Mouse (Mus musculus) stomach, embryonic 15.5 days (tissue): ENCODE measurements around the gene Sstr2. TPM values are rescaled to one million over a fixed set of nuclear protein-coding genes. Genes with fewer than 3 reads are reported as not detected.

Experiments
- ATAC-seq: fragments of 200-750 bp; cut with Nextera tagmentation; 2 replicates; pipeline ENCODE4 v1.8.0; 2017; ENCODE audit warnings: low read depth, moderate number of reproducible peaks, moderate TSS enrichment; ENCODE audit not compliant: insufficient read depth, low FRiP score
- H3K27ac ChIP-seq: fragments of 300-500 bp; sonication (generic); 2 replicates; pipeline ENCODE4 v1.5.1; 2015; ENCODE audit warnings: mild to moderate bottlenecking, inconsistent platforms
- H3K27me3 ChIP-seq: fragments of 300-500 bp; sonication (generic); replicated peaks from 2 replicates; pipeline ENCODE4 v1.6.1; 2015; ENCODE audit warnings: inconsistent platforms
- H3K36me3 ChIP-seq: fragments of 300-500 bp; sonication (generic); 2 replicates; pipeline ENCODE4 v1.6.1; 2015; ENCODE audit warnings: inconsistent platforms
- H3K4me1 ChIP-seq: fragments of 300-500 bp; sonication (generic); 2 replicates; pipeline ENCODE4 v1.6.1; 2015; ENCODE audit warnings: inconsistent platforms
- H3K4me2 ChIP-seq: fragments of 300-500 bp; sonication (generic); 2 replicates; pipeline ENCODE4 v1.6.1; 2015; ENCODE audit warnings: mild to moderate bottlenecking, inconsistent platforms
- H3K4me3 ChIP-seq: fragments of 300-500 bp; sonication (generic); replicated peaks from 2 replicates; pipeline ENCODE4 v1.5.1; 2015; ENCODE audit warnings: inconsistent platforms
- H3K9ac ChIP-seq: fragments of 300-500 bp; sonication (generic); 2 replicates; pipeline ENCODE4 v1.6.1; 2015; ENCODE audit warnings: inconsistent platforms
- H3K9me3 ChIP-seq: fragments of 300-500 bp; sonication (generic); 2 replicates; pipeline ENCODE4 v1.6.1; 2016; ENCODE audit warnings: inconsistent platforms
- WGBS: fragments of 180-500 bp; shearing (Covaris S2); methylation state at CpG from one replicate; pipeline ENCODE4 v1.1.7; 2015; 5-methylcytosine and 5-hydroxymethylcytosine counted together
- polyA plus RNA-seq: library from polyadenylated mRNA; unstranded; fragments of >200 nt; fragmentation: Nextera tagmentation; extraction: Ambion mirVana; gene quantifications from 2 replicates; pipeline ENCODE4 v1.2.1, GENCODE M21; 2015

Sstr2 gene
- polyA plus RNA-seq, 1 experiment from 2014 or later = 1.9 TPM

GRCm38 (mm10) chr11:113625437-113625836 is 6.3 kb downstream of the Sstr2 start:
- 85% methylated on average over 18 of the region's 18 CpGs for WGBS
- no peaks in the 10 kb centered on the region for H3K4me1 ChIP-seq
- no peak for ATAC-seq

GRCm38 (mm10) chr11:113627785-113628184 is 8.6 kb downstream of the Sstr2 start:
- Histone ChIP-seq H3K36me3 (no peaks in the 10 kb centered on the region), H3K27ac (no peak overlapping the region), H3K4me2 (no peak overlapping the region), H3K9ac (no peak overlapping the region), H3K9me3 (no peaks in the 10 kb centered on the region), H3K4me3 (no peak overlapping the region), H3K27me3 (no peaks in the 10 kb centered on the region), H3K4me1 (no peaks in the 10 kb centered on the region)
- 45% methylated on average over 4 of the region's 4 CpGs for WGBS
- no peak for ATAC-seq

More at GRCm38 (mm10) chr11:113625437-113625836, 6.3 kb downstream of the Sstr2 start:
- Histone ChIP-seq H3K27me3 (peaks cover 8% of the 10 kb centered on the region), H3K27ac (no peak overlapping the region), H3K9ac (no peak overlapping the region), H3K9me3 (no peaks in the 10 kb centered on the region), H3K4me3 (no peak overlapping the region), H3K4me2 (no peak overlapping the region), H3K36me3 (no peaks in the 10 kb centered on the region)

- Histone ChIP-seq H3K4me3 (no peak overlapping the region), H3K9ac (no peak overlapping the region), H3K36me3 (no peaks in the 10 kb centered on the region), H3K4me2 (peak overlapping the region; percentile 37; the same call in 1 of the 2 replicates), H3K4me1 (no peaks in the 10 kb centered on the region), H3K9me3 (no peaks in the 10 kb centered on the region), H3K27ac (no peak overlapping the region), H3K27me3 (no peaks in the 10 kb centered on the region)
- no peak for ATAC-seq
- 55% methylated on average over 7 of the region's 7 CpGs for WGBS
These were observed 11.5 kb downstream of the Sstr2 start for GRCm38 (mm10) chr11:113630642-113631041.

- Histone ChIP-seq H3K9ac (no peak overlapping the region), H3K4me3 (no peak overlapping the region)
These were observed 12.2 kb downstream of the Sstr2 start for GRCm38 (mm10) chr11:113631302-113631701.

GRCm38 (mm10) chr11:113631862-113632261 is 12.7 kb downstream of the Sstr2 start:
- no peak overlapping the region for H3K4me3 ChIP-seq
- H3K36me3 ChIP-seq = no peaks in the 10 kb centered on the region
- peak overlapping the region; percentile 52; the same call in 1 of the 2 replicates for H3K27ac ChIP-seq
- H3K4me2 ChIP-seq = peak overlapping the region; percentile 36
- H3K27me3 ChIP-seq = no peaks in the 10 kb centered on the region
- whole genome bisulfite sequencing = 56% methylated on average over 8 of the region's 8 CpGs
- H3K9ac ChIP-seq = no peak overlapping the region
- H3K4me1 ChIP-seq = no peaks in the 10 kb centered on the region
- H3K9me3 ChIP-seq = no peaks in the 10 kb centered on the region
- peak; percentile 61 for ATAC-seq

More at GRCm38 (mm10) chr11:113631302-113631701, 12.2 kb downstream of the Sstr2 start:
- WGBS = 58% methylated on average over 8 of the region's 8 CpGs
- Histone ChIP-seq H3K9me3 (no peaks in the 10 kb centered on the region), H3K27me3 (no peaks in the 10 kb centered on the region), H3K27ac (peak overlapping the region; percentile 52; the same call in 1 of the 2 replicates), H3K4me2 (peak overlapping the region; percentile 37), H3K4me1 (no peaks in the 10 kb centered on the region), H3K36me3 (no peaks in the 10 kb centered on the region)
- no peak for ATAC-seq

- Histone ChIP-seq H3K9me3 (no peaks in the 10 kb centered on the region), H3K27me3 (no peaks in the 10 kb centered on the region), H3K4me3 (no peak overlapping the region), H3K27ac (peak overlapping the region; percentile 52; the same call in 1 of the 2 replicates), H3K9ac (no peak overlapping the region), H3K4me2 (peak overlapping the region; percentile 36), H3K4me1 (no peaks in the 10 kb centered on the region), H3K36me3 (no peaks in the 10 kb centered on the region)
- ATAC-seq = 0 out of 2 replicates have a peak, but pooled peaks have one; percentile 12
- 61% methylated on average over 7 of the region's 7 CpGs for WGBS
These were observed 13.2 kb downstream of the Sstr2 start for GRCm38 (mm10) chr11:113632303-113632702.

- H3K4me1 ChIP-seq = no peaks in the 10 kb centered on the region
- H3K4me3 ChIP-seq = no peak overlapping the region
- ATAC-seq = no peak
- no peak overlapping the region for H3K27ac ChIP-seq
- H3K4me2 ChIP-seq = no peak overlapping the region
- no peaks in the 10 kb centered on the region for H3K9me3 ChIP-seq
- H3K9ac ChIP-seq = no peak overlapping the region
- no peaks in the 10 kb centered on the region for H3K36me3 ChIP-seq
- 86% methylated on average over 5 of the region's 5 CpGs for WGBS
- no peaks in the 10 kb centered on the region for H3K27me3 ChIP-seq
These were observed 14.3 kb downstream of the Sstr2 start for GRCm38 (mm10) chr11:113633398-113633797.

GRCm38 (mm10) chr11:113634699-113635121 is 15.6 kb downstream of the Sstr2 start:
- Histone ChIP-seq H3K36me3 (no peaks in the 10 kb centered on the region), H3K9me3 (no peaks in the 10 kb centered on the region), H3K27ac (no peak overlapping the region), H3K4me2 (no peak overlapping the region), H3K4me3 (no peak overlapping the region), H3K9ac (no peak overlapping the region), H3K27me3 (no peaks in the 10 kb centered on the region), H3K4me1 (no peaks in the 10 kb centered on the region)
- ATAC-seq = no peak
- WGBS = 78% methylated on average over 10 of the region's 10 CpGs

- Histone ChIP-seq H3K4me3 (no peak overlapping the region), H3K4me1 (no peaks in the 10 kb centered on the region), H3K27me3 (no peaks in the 10 kb centered on the region), H3K9ac (no peak overlapping the region), H3K4me2 (no peak overlapping the region), H3K27ac (no peak overlapping the region), H3K36me3 (no peaks in the 10 kb centered on the region), H3K9me3 (no peaks in the 10 kb centered on the region)
- ATAC-seq = no peak
- WGBS = 92% methylated on average over 12 of the region's 12 CpGs
These were observed 19.5 kb downstream of the Sstr2 start for GRCm38 (mm10) chr11:113638680-113639079.

- Histone ChIP-seq H3K36me3 (no peaks in the 10 kb centered on the region), H3K9me3 (no peaks in the 10 kb centered on the region), H3K9ac (no peak overlapping the region), H3K4me2 (no peak overlapping the region), H3K27ac (no peak overlapping the region), H3K27me3 (no peaks in the 10 kb centered on the region), H3K4me3 (no peak overlapping the region), H3K4me1 (peaks cover 5% of the 10 kb centered on the region)
- WGBS = 82% methylated on average over 3 of the region's 3 CpGs
- ATAC-seq = no peak
These were observed 26.0 kb downstream of the Sstr2 start for GRCm38 (mm10) chr11:113645181-113645580.

- peak overlapping the region; percentile 35 for H3K4me2 ChIP-seq
- no peaks in the 10 kb centered on the region for H3K9me3 ChIP-seq
- peaks cover 7% of the 10 kb centered on the region; the same call in 1 of the 2 replicates for H3K36me3 ChIP-seq
- H3K9ac ChIP-seq = no peak overlapping the region
- ATAC-seq = no peak; the same call in 1 of the 2 replicates
- no peaks in the 10 kb centered on the region for H3K27me3 ChIP-seq
- H3K27ac ChIP-seq = no peak overlapping the region
- WGBS = 3% methylated on average over 15 of the region's 15 CpGs
- peaks cover 17% of the 10 kb centered on the region for H3K4me1 ChIP-seq
- no peak overlapping the region; the same call in 1 of the 2 replicates for H3K4me3 ChIP-seq
These were observed 29.0 kb downstream of the Sstr2 start for GRCm38 (mm10) chr11:113648152-113648551.

GRCm38 (mm10) chr11:113648690-113649352 is 29.7 kb downstream of the Sstr2 start, which contains the start of gene Cog1:
Gene Cog1, plus strand, starts transcription at chr11:113649169.
- peaks cover 17% of the 10 kb centered on the region for H3K4me1 ChIP-seq
- ATAC-seq = no peak
- WGBS = 42% methylated on average over 26 of the region's 26 CpGs

More at GRCm38 (mm10) chr11:113648690-113649352, 29.7 kb downstream of the Sstr2 start, which contains the start of gene Cog1:
- peak within 1 kb of the TSS; percentile 97 for H3K4me3 ChIP-seq
- H3K36me3 ChIP-seq = peaks cover 13% of the 10 kb centered on the region
- peak within 1 kb of the TSS; percentile 87 for H3K27ac ChIP-seq
- no peaks in the 10 kb centered on the region for H3K9me3 ChIP-seq
- no peaks in the 10 kb centered on the region for H3K27me3 ChIP-seq
- peak within 1 kb of the TSS; percentile 90 for H3K9ac ChIP-seq
- H3K4me2 ChIP-seq = peak within 1 kb of the TSS; percentile 75
